Mouse (Mus musculus) embryonic fibroblast, embryonic 13.5 days (primary cell): ENCODE data around the gene Cdc123.

Experiments used
- CTCF ChIP-seq: IDR thresholded peaks from 2 replicates; pipeline ENCODE4 v1.5.1; 2011; ENCODE audit warnings: mild to moderate bottlenecking, control low read depth, low read length, moderate library complexity, borderline replicate concordance; ENCODE audit not compliant: insufficient read depth
- POLR2A ChIP-seq: IDR thresholded peaks from 2 replicates; pipeline ENCODE4 v1.6.1; 2011; ENCODE audit warnings: low read depth, mild to moderate bottlenecking, control low read depth, low read length, moderate library complexity

GRCm38 (mm10) chr2:5805228-5805627, 39.7 kb downstream of the Cdc123 start:
- no peak for TF ChIP-seq CTCF
- TF ChIP-seq POLR2A, result no peak
